Mouse (Mus musculus) CH12.LX (cell line): ENCODE measurements around the gene Sipa1.

Source experiments
- CTCF ChIP-seq, 2 experiments: IDR thresholded peaks in 1 of 2; conservative IDR thresholded peaks in 1 of 2; 2 replicates each; pipeline ENCODE4 v1.5.1; 2011 to 2012; ENCODE audit warnings: low read depth in 2 of 2, low read length in 2 of 2, improper control_type of control experiment in 1 of 2, inconsistent platforms in 1 of 2, mild to moderate bottlenecking in 1 of 2, moderate library complexity in 1 of 2
- E2F4 ChIP-seq: IDR thresholded peaks from 2 replicates; pipeline ENCODE4 v1.6.1; 2011; ENCODE audit warnings: low read depth, low read length, improper control_type of control experiment; ENCODE audit not compliant: insufficient replicate concordance
- ELF1 ChIP-seq: IDR thresholded peaks from 2 replicates; pipeline ENCODE4 v1.6.1; 2014; ENCODE audit warnings: low read depth, mild to moderate bottlenecking, inconsistent platforms, low read length, improper control_type of control experiment
- EP300 ChIP-seq: IDR thresholded peaks from 2 replicates; pipeline ENCODE4 v1.6.1; 2011; ENCODE audit warnings: low read length, improper control_type of control experiment
- ETS1 ChIP-seq: conservative IDR thresholded peaks from 2 replicates; pipeline ENCODE4 v1.6.1; 2012; ENCODE audit warnings: low read depth, mild to moderate bottlenecking, inconsistent platforms, low read length, improper control_type of control experiment, moderate library complexity
- JUN ChIP-seq: IDR thresholded peaks from 2 replicates; pipeline ENCODE4 v1.6.1; 2011; ENCODE audit warnings: low read depth, mild to moderate bottlenecking, low read length, improper control_type of control experiment, moderate library complexity; ENCODE audit not compliant: insufficient read depth
- KAT2A ChIP-seq: IDR thresholded peaks from 2 replicates; pipeline ENCODE4 v1.6.1; 2012; ENCODE audit warnings: low read length, improper control_type of control experiment, inconsistent platforms; ENCODE audit not compliant: insufficient replicate concordance
- MAFK ChIP-seq: IDR thresholded peaks from 2 replicates; pipeline ENCODE4 v1.6.1; 2011; ENCODE audit warnings: low read length, improper control_type of control experiment; ENCODE audit not compliant: insufficient replicate concordance
- NELFE ChIP-seq: IDR thresholded peaks from 2 replicates; pipeline ENCODE4 v1.6.1; 2011; ENCODE audit warnings: low read depth, low read length, improper control_type of control experiment
- POLR2A ChIP-seq: IDR thresholded peaks from 2 replicates; pipeline ENCODE4 v1.6.1; 2011; ENCODE audit warnings: low read depth, mild to moderate bottlenecking, improper control_type of control experiment, low read length
- RCOR1 ChIP-seq: conservative IDR thresholded peaks from 2 replicates; pipeline ENCODE4 v1.6.1; 2012; ENCODE audit warnings: low read depth, mild to moderate bottlenecking, inconsistent platforms, low read length, improper control_type of control experiment
- SIN3A ChIP-seq: IDR thresholded peaks from 2 replicates; pipeline ENCODE4 v1.6.1; 2012; ENCODE audit warnings: low read length, improper control_type of control experiment, inconsistent platforms

DNA sequence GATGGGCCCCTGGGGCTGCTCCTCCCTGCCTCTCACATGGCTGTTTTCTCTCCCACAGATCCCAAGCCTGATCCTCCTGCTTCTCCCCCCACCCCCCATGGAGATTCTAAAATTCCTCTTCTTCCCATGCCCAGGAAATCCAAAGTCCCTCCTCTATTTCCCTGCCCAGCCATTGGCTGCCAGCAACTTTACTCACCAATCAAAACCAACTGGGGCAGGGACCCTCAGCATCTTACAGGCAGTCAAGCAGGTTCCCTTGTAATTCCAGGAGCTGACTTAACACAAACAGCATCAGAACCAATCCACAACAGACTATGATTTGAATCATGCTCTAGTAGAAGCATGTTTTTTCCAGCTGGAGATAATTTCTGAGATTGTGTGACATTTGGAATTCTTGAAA lies 33.6 kb downstream of the Sipa1 start:
- TF ChIP-seq CTCF (conservative IDR thresholded peaks at IDR 0.05 in 1 of 2, IDR thresholded peaks at IDR 0.05 in 1 of 2; ENCODE audit: low read depth in 2 of 2, low read length in 2 of 2), result no peak
- TF ChIP-seq MAFK, result no peak
- TF ChIP-seq JUN, result no peak
- TF ChIP-seq POLR2A, result no peak
- TF ChIP-seq ELF1, result no peak
- TF ChIP-seq NELFE, result no peak
- no peak for TF ChIP-seq ETS1
- TF ChIP-seq EP300, result no peak
- no peak for TF ChIP-seq RCOR1
- no peak for TF ChIP-seq E2F4
- TF ChIP-seq KAT2A, result no peak
- TF ChIP-seq SIN3A, result no peak
